Mouse (Mus musculus) frontal cortex, adult 2 months (tissue): ENCODE data around the gene Cdh26. TPM values are rescaled to one million over a fixed set of nuclear protein-coding genes. Genes with fewer than 3 reads are reported as not detected.

Source experiments
- DNase-seq, 2 experiments: peaks; one replicate each; pipeline ENCODE4 v3.0.0; 2022; ENCODE audit warnings: low spot score in 1 of 2; ENCODE audit errors: extremely low spot score in 1 of 2
- polyA plus RNA-seq: library from polyadenylated mRNA; depleted of rRNA; stranded (reverse); fragments of >200 nt; gene quantifications from 2 replicates; pipeline ENCODE4 v1.2.3, GENCODE M21; 2012

The Cdh26 gene
- polyA plus RNA-seq, 1 experiment, result 1.3 TPM

DNA sequence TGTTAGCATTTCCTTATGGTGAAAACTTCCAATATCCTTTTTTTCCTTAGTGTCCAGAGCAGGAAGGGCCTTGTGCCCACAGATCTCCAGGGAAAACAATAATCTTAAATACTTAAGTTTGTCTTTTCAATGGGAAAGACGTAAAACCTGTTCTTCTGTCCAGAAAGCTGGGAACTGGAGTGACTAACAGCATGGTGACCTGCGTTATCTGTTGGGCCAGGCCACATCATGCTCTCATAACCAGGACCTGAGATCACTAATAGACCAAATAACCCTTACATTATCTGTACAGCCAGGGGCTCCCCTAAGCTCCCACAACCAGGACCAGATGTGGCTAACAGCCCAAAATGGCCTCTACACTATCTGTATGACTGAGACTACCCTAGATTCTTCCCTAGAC lies 3.6 kb downstream of the Cdh26 start:
- no peak for DNase-seq

DNA sequence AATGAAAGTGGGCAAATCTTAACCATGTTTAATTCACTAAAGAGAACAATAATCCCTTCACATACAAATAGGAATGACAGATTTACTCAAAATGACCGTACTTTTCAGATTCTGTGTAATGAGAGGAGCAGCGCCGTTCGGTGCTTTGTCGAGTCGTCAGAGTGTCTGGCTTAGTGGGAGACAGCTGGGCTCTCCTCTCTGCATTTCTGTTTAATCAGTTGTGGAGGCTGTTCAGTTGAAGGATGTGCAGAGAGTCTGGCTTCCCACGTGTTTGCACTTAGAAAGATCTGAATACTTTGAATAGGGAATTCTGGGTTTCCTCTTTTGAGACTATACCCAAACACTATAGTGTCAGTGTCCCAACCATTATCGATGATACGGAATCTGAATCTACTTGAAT lies 7.0 kb downstream of the Cdh26 start:
- peak in 1 of 2 experiments; percentile 59 for DNase-seq

DNA sequence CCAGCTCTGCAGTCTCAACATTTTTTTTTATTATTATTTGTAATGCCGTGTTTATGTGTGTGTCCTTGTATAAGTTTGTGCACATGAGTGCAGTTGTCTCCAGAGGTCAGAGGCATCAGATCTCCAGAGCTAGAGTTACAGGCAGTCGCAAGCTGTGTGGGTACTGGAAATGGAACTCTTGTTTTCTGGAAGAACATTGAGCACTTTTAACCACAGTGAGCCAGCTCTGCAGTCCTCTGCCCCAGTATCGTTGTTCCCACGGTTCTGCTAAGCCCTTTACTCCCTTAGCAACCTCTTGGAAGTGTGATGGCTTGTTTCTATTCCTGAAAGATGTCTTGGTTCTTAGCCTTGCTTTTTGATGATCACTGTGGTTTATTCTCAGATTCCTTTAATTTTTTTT lies 19.1 kb downstream of the Cdh26 start:
- no peak for DNase-seq

DNA sequence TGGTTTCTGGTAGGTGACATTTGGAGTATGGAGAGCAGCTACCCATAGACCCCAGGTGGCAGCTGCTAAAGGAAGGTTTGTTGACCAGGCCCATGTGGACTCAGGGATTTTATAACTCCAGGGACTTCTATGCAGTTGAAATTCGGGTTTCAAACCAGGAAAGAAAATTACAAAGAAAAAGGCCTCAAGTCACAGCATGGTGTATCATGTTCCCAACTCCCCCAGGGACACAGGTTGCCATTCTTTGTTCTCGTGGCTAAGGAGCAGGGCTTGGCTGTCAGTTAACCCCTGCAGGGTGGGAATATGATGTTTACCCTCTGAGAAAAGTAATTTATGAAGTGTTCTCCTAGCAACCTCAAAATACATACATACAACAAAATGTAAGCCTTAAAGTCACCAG lies 19.9 kb downstream of the Cdh26 start:
- DNase-seq, result no peak

DNA sequence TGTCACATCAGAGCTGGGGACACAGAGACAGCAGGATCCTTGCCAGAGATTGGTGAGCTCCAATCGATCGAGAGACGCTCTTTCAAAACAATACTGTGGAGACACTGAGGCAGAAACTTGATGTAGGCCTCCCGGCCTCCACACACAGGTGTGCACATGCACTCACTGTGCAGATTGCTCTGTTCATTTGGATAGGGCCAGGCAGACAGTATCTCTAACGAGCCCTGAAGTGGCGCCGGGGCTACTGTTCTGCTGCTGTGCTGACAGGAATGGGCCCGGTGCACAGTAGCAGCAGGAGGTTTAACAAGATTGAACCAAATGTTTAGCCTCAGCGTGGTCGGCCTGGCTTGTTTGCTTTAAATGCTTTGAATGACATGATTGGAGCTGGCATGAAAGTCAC lies 20.6 kb downstream of the Cdh26 start:
- no peak for DNase-seq

DNA sequence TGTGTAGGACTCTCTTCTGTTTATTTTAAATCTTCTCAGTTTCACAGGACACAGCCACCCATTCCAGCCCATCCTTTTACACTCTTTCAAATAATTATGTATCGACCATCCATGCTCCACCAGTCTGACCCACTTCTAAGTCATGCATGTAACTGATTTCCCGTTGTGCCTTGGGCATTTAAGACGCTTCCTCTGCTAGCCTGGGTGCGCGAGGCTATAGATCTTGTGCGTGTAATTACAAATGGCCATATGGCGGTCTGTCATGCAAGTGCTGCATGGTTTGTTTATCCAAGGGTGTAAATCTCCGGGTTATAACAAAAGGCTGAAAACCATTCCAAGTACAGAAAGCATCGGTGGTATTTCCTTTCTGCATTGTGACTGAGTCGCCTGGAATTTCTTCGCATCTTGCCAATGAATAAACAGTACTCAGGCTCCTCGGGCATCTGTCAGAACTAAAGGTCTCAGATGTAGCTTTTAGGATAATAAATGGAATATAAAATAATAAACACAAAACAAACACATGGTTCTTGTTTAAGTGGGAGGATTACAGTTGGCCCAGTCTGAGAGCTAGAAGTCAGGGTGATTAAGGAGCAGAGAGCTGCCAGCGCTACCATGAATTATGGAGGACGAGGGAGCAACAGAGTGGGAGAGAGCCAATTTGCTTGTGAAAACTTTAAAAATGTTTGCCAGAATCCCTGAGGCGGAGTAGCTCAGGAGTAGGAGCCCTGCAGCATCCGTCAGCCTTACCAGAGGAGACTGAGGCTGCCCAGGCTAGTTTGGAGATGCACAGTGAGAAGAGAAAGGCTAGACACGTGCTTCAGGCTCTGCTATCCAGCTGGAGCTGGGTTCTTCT lies 24.6 kb downstream of the Cdh26 start:
- DNase-seq, result no peak

DNA sequence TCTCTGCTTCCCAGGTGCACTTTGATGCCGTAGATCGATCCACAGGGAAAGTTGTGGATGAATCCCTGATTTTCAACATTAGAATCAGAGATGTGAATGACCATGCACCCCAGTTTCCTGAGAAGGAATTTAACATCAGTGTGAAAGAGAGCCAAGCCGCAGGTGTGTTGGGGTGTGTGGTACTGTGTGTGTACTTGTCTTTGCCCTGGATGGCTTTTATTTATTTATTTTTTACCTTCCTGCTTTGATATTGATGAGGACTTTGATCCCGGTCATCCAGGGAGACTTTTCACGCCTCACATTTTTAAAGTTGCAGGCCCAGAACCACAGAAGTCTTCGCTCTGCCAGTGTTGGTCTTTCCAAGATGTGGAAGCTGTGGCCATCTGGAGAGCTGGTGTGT lies 27.1 kb downstream of the Cdh26 start:
- DNase-seq, result no peak

DNA sequence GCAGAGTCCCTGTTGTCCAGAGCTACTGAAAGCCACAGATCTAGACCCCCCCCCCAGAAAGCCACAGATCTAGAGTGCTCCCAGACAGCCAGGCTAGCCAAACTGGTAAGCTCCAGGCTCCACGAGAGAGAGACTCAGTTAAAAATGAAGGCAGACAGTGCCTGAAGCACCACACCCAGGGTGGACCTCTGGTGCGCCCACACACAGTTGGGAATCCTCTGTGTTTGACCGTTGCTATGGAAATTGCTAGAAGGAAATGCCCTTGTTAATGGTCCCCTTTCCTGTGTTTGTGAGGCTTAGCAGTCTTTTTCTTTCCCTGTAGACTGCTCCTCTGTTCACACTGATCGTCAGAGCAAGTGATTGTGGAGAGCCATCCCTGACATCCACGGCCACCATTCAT lies 30.0 kb downstream of the Cdh26 start:
- DNase-seq, result no peak

DNA sequence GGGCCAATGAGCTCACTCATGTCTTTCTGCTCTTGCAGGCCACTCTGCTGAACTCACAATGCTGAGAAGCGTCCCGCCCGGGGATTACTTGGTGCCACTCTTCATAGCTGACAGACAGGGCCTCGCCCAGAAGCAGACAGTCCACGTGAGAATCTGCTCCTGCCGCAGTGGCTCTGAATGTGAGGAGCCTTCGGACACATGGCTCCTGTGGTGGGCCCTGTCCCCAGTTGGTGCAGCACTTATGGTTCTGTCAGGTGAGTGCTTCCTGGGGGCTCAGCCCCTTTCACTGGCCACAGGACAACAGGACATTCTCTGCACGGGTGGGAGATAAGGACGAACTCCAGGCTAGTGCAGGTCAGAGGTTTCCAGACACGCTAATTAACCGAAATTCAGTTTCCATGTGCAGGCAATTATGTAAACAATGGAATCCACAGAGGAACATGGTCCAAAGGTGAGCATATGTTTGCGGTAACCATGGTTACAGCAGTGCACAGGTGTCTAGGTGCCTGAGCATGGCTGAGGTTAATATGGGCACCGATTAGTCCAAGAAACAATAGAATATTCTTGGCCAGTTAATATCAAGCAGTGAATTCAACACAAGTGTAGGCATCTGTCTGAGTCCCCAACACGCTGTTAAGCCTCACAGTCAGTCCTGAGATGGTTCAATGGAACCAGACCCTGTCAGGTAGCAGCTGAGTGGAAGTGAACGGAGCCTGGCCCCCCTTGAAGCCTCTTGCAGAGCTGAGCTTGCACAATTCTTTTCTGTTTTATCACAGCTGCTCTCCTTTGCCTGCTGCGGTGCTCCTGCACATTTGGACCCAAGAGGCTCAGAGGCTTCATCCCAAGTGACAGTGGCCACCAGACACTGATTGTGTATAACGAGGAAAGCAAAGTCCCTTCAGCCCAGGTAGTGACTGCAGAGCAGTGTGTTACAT lies 41.5 kb downstream of the Cdh26 start:
- no peak for DNase-seq

DNA sequence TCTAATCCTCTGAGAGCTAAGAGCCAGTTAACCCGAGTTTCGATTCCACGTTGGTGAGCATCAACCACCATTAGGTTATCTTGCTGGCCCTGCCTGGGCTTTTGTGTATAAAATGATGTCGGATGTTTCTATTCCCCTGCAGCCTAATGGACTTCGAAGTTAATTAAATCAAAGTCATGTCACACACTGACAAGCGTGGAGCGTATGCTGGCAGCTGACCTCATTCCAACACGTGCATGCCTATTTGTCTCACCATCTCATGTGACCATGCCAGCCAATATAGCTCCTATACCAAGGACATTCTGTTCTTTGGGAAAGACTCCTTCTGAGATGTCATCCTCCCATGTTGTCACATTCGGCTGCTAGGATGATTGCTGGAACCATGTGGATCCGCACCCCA lies 43.6 kb downstream of the Cdh26 start:
- DNase-seq, result no peak

DNA sequence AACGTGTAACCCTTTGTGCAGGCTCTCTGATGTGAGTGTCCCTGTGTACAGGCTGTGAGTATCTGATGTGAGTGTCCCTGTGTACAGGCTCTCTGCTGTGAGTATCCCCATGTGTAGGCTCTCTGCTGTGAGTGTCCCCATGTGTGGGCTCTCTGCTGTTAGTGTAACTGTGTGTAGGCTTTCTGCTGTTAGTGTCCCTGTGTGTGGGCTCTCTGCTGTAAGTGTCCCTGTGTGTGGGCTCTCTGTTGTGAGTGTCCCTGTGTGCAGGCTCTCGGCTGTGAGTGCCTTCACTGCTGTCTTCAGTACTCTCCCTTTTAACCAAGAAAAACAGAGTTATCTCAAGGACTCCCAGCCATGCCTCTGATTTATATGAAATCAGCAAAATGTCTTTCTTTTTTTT lies 46.9 kb downstream of the Cdh26 start:
- peak in 1 of 2 experiments; percentile 37 for DNase-seq

DNA sequence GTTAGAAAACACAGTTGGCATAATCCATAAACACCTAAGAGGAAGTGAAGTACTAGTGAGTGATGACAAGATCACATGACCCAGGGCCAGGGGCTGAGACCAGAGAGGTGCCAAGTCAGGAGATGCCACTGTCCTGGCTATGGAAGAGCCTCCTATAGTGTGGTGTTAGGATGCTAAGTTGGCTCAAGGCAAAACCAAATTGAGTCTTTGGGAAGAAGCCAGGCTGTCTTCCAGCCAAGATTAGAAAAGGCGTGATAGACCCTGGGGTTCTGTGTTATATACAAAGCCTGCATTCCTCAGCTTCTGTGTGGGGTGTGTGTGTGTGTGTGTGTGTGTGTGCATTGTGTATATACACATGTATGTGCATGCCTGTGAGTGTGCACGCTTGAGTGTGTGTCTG lies 48.7 kb downstream of the Cdh26 start:
- no peak for DNase-seq

DNA sequence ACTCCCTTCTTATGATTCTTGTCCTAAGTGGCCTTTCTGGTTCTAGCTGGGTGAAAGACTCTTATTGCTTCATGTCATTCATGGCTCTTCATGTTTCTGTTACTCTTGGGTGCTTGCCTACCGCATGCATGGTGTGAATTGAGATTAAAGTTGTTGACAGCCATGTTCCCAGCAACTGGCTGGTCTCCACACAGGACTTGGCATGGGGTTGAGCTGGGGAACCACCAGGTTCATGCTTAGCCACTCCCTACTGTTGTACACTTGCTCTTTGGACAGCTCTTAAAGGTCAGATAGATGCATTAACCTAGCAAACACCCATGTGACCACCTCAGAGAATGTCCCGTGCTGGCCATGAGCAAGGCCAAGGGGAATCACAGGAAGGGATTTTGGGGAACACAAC lies 50.6 kb downstream of the Cdh26 start:
- DNase-seq, result no peak

DNA sequence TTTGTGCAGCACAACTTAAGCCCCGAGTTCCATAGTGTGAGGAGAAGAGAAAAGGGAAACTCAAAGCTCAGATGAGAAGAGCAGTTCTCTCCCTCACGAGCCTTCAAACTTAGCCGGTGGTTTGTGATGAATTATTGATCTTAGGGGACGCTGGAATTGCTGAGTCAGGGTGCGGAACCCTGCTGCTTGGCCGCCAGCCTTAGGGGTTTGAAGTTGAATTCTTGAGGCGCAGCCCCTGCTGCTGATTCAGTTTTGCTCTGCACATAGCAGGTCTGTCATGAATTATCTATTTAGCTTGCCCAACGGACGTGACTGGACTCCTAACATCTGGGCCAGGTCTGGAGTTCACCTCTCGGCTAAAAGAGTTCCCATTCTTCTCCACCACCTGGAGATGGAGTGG lies 53.1 kb downstream of the Cdh26 start:
- no peak for DNase-seq

DNA sequence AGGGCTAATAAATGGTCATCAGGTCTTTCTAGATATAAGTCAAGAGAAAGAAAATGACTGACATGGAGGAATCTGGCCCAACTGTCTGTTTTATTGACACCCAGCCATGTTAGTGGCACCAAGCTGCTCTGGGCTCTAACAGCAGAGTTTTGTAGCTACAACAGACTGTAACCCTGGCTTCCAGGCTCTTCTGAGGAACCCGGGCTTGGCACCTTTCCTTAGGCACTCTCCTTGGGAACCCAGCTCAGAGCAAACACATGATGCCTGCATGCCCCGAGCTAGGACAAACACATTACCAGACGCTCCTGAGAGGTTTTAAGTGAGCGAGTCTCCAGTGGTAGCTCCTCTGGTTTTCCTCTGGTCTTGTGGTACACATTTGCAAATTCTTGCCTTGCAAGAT lies 57.9 kb downstream of the Cdh26 start:
- DNase-seq, result no peak

DNA sequence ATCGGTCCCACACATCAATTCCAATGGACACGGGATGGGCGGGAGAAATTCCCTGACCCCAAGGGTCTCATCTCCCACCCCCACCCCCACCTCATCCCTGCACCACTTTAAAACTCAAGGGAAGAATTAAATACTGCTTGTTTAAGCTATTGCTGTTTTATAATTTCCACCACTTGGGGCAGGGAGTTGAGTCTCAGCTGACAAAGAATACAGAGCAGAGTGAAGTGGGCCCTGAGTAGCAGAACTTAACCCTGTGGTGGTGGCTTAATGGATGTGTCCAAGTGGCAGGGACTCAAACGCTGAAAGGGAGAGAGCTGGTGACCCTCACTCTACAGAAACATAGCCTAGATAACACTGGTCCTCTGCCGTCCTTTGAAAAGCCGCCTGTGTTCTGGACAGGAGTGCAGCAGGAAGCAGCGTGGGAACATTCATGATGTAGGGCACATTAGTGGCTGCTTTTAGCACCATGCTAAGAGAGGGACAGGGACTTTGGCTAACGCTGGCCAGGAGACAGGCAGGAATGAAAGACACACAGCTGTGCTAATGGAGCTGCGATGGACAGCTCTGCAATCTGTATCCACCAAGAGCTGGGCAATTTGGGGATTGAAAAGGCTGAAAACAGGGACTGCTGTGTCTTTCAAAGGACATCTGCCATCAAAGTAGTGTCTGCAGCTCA lies 60.1 kb downstream of the Cdh26 start:
- no peak for DNase-seq

DNA sequence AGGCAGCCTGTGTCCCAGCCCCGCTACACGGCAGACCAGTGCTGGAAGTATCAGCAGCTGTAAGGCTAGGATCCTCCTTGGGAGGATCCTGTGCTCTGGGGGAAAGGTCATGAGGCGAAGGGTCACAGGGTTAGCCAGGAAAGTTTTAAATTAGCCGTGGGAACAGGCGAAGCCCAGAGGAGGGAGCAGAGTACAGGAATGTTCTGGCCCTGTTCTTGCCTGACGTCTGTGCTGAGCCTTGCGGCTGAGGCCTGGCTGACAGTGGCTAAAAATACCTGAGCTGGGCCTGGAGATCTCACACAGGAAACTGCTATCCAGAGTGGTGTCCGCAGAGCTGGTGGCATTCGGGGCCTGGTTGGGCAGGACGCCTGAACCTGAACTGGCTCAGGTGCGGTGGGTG lies 63.7 kb downstream of the Cdh26 start:
- no peak for DNase-seq

DNA sequence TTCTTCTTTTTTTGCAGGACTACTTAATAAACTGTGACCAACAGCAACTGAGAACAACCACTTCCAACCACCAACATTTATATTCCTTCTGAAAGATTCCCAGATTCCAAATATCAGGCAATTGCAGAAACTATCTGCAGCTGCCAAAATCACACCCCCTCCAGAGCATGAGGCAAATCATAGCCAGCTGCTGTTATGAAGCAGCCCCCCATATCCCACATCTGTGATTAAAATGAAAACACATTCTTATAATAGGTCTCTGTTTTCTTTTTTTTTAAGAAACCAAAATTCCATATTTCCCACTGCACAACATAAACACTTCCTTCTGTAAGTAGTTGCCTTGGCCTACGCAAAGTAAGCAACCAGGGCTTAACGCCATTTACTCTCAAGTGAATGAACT lies 65.5 kb downstream of the Cdh26 start:
- no peak for DNase-seq

DNA sequence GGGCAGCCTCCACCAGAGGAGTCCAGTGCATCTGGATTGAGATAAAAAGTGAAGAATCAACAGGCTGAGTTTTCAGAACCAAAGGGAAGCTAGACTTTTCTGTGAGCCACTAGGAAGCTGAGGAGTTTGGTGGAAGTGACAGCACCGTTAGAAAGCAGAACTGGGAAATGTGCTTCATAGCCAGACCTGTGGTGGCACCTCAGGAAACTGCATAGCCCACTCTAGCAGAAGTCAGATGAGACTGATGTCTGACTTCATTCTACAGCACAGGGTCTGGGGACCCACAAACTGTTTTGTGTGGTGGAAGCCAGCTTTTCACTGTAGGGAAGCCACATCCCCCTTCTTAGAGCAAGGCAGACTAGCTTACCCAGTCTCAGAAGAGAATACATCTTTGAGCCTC lies 67.6 kb downstream of the Cdh26 start:
- no peak for DNase-seq

DNA sequence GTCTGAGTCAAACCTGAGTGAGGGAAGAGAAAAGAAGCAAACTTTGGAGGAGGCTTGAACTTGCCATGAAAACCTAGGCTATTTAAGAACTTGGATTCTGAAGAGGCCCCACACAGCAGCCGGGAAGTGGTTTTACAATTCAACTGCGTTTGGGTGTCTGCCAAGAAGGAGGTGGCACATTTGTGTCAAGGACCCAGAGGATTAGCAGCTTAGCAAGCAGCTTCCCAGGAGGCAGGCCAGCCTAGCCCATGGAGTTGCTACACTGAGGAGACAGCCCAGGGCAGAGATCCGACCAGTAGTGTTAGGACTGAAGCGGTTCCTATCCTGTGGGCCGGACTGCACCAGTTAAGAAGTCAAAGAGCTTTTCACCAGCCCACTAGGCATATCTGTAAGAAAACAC lies 68.1 kb downstream of the Cdh26 start:
- DNase-seq, result peak in 1 of 2 experiments; percentile 72

DNA sequence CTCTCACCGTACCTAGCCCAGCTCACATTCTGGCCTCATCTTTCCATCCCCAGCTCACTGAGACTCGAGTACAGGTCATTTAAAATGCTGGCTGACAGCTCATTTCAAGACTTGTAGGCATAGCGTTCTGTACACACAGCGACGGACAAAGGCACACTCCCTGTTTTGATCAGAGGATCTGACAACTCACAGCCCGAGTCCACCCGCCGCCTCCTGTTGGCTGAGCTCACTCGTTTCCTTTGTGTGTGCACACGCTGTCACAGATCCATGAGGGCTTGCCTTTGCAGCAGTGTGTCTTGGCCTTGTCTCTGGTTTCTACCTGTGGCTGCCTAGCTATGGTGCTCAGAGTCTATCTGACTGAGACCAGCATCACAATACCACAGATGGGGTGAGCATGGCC lies 72.1 kb downstream of the Cdh26 start:
- no peak for DNase-seq
